Mouse (Mus musculus) kidney, postnatal 25 days (tissue): Measurements from ENCODE around the gene Trabd2b.
A peak's percentile ranks its signal among the peaks of the same experiment; 100 is the strongest.

ENCODE experiments used
- DNase-seq, 2 experiments: peaks; one replicate each; pipeline ENCODE4 v3.0.0; 2021; ENCODE audit warnings: mixed read lengths in 2 of 2

Gene Trabd2b

GRCm38 (mm10) chr4:114401993-114402731 lies 4.4 kb upstream of the Trabd2b start:
- DNase-seq, result peak; percentile 29 to 39

- peak; percentile 92 to 95 for DNase-seq
Observed at GRCm38 (mm10) chr4:114405682-114406354, 706 bp upstream of the Trabd2b start.

- peak in 1 of 2 experiments; percentile 60 for DNase-seq
Observed at GRCm38 (mm10) chr4:114407516-114407915, 992 bp downstream of the Trabd2b start.

- DNase-seq, result peak; percentile 29 to 63
Observed at GRCm38 (mm10) chr4:114408298-114408697, 1.8 kb downstream of the Trabd2b start.

GRCm38 (mm10) chr4:114408890-114409480 lies 2.5 kb downstream of the Trabd2b start:
- DNase-seq, result peak; percentile 40 to 69

- DNase-seq, result peak; percentile 51 to 77
Observed at GRCm38 (mm10) chr4:114409511-114409910, 3.0 kb downstream of the Trabd2b start.

- DNase-seq, result peak; percentile 44 to 72
Observed at GRCm38 (mm10) chr4:114410026-114410425, 3.5 kb downstream of the Trabd2b start.

GRCm38 (mm10) chr4:114410443-114410842 lies 3.9 kb downstream of the Trabd2b start:
- peak; percentile 44 to 60 for DNase-seq

- no peak for DNase-seq
Observed at GRCm38 (mm10) chr4:114410958-114411661, 4.6 kb downstream of the Trabd2b start.

GRCm38 (mm10) chr4:114411846-114412390 lies 5.4 kb downstream of the Trabd2b start:
- peak in 1 of 2 experiments; percentile 44 for DNase-seq

GRCm38 (mm10) chr4:114415925-114416645 lies 9.6 kb downstream of the Trabd2b start:
- no peak for DNase-seq

- DNase-seq, result no peak
Observed at GRCm38 (mm10) chr4:114420154-114420553, 13.6 kb downstream of the Trabd2b start.

GRCm38 (mm10) chr4:114423084-114423483 lies 16.6 kb downstream of the Trabd2b start:
- DNase-seq, result no peak

- no peak for DNase-seq
Observed at GRCm38 (mm10) chr4:114425808-114426207, 19.3 kb downstream of the Trabd2b start.

- DNase-seq, result no peak
Observed at GRCm38 (mm10) chr4:114432742-114433141, 26.2 kb downstream of the Trabd2b start.

GRCm38 (mm10) chr4:114433440-114433839 lies 26.9 kb downstream of the Trabd2b start:
- DNase-seq, result no peak

- DNase-seq, result no peak
Observed at GRCm38 (mm10) chr4:114434766-114435165, 28.2 kb downstream of the Trabd2b start.

GRCm38 (mm10) chr4:114435381-114435780 lies 28.9 kb downstream of the Trabd2b start:
- no peak for DNase-seq

GRCm38 (mm10) chr4:114438764-114439163 lies 32.2 kb downstream of the Trabd2b start:
- no peak for DNase-seq

- peak; percentile 50 to 64 for DNase-seq
Observed at GRCm38 (mm10) chr4:114442186-114442585, 35.7 kb downstream of the Trabd2b start.

- no peak for DNase-seq
Observed at GRCm38 (mm10) chr4:114442661-114443060, 36.1 kb downstream of the Trabd2b start.
